Mouse (Mus musculus): ENCODE results near the gene Gtsf1l. TPM values are rescaled to one million over a fixed set of nuclear protein-coding genes. Genes with fewer than 3 reads are reported as not detected.
"Not testable (repeated sequence)": the region's sequence is repeated elsewhere in the genome, so short reads cannot be mapped to it uniquely, and the experiment has no call there.

Gtsf1l gene
- polyA plus RNA-seq, 1 experiment = not detected

DNA sequence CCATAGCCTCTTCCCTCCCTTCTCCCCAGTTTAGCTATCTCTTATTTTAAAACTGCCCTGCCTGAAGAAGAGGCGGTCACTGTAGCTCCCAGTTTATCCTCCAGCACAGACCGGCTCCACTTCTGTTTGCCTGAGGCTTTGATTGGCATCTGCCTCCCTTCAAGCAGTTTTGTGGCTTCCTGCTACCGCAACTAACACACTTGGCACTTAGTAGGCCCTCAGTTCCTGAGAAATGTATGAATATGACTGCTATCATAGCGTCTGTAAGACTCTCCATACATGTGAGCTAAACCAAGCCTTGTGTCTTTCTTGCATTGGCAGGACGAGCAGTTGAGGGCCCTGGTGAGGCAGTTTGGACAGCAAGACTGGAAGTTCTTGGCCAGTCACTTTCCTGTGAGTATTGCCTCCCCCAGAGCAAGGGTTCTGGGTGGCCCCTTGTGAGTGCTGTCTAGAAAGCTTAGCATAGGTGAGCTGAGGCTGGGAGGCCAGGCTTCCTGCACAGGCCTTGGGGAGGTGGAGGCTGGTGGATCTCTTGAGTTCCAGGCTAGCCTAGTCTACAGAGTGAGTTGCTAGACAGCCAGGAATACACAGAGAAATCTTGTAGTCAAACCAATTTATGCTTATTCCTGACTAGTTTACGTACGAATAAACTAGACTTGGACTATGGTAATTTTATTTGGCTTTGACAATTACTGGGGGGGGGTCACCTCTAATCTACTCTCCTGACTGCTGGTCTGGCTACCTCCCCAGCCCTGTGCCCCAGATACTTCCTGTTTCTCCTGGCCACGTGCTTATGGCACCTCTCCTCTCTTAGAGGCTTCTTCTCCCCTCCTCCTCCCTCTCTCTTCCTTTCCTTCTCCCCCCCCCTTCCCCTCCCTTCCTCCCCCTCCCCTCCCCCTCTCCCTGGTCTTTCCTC is 26.2 kb downstream of the Gtsf1l start:
- Histone ChIP-seq H3K4me3 (replicated peaks) (no peak overlapping the region), H3K4me1 (ENCODE audit: control insufficient read depth) (peaks cover 43% of the 10 kb centered on the region), H3K9me3 (ENCODE audit: control insufficient read depth, low read length) (no peaks in the 10 kb centered on the region), H3K27me3 (ENCODE audit: control insufficient read depth) (no peaks in the 10 kb centered on the region), H3K36me3 (ENCODE audit: control insufficient read depth) (peaks cover 99% of the 10 kb centered on the region)
- TF ChIP-seq GATA1 (IDR thresholded peaks at IDR 0.05; ENCODE audit: low read length) (no peak), TAL1 (IDR thresholded peaks at IDR 0.05; ENCODE audit: low read length) (no peak)

- Histone ChIP-seq H3K9me3 (ENCODE audit: control insufficient read depth, low read length) (no peaks in the 10 kb centered on the region), H3K36me3 (ENCODE audit: control insufficient read depth) (peaks cover 99% of the 10 kb centered on the region), H3K27me3 (ENCODE audit: control insufficient read depth) (no peaks in the 10 kb centered on the region), H3K4me1 (ENCODE audit: control insufficient read depth) (peaks cover 49% of the 10 kb centered on the region), H3K4me3 (replicated peaks) (no peak overlapping the region)
- no peak for TF ChIP-seq GATA1 (IDR thresholded peaks at IDR 0.05; ENCODE audit: low read length)
- TF ChIP-seq TAL1 (IDR thresholded peaks at IDR 0.05; ENCODE audit: low read length) = no peak
These were observed 27.0 kb downstream of the Gtsf1l start for GRCm38 (mm10) chr2:163060630-163061029.

- not testable (repeated sequence) for H3K9me3 ChIP-seq (ENCODE audit: control insufficient read depth, low read length); H3K27me3 ChIP-seq (ENCODE audit: control insufficient read depth); H3K4me3 ChIP-seq (replicated peaks)
- Histone ChIP-seq H3K4me1 (ENCODE audit: control insufficient read depth) (peaks cover 63% of the 10 kb centered on the region), H3K36me3 (ENCODE audit: control insufficient read depth) (peaks cover 85% of the 10 kb centered on the region)
These were observed 28.7 kb downstream of the Gtsf1l start for GRCm38 (mm10) chr2:163058981-163059380.

DNA sequence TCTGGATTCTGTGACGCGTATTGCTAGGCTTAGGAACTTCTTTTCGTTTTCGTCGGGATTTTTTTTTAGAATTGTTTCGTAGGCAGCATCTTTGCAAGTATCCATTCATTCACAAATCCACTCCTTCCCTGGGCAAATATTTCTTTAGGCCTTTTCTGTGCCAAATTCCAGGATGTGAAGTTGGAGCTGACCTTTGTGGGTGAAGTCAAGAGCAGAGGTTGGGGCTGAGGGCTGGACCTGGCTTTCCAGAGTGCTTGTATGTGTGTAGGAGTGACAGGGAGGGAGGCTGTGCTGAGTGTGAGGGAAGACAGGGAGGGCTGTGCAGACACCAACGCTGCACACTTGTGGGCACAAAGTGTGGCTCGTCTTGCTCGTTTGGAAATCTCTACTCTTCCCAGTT is 31.1 kb downstream of the Gtsf1l start:
- TF ChIP-seq TAL1 (IDR thresholded peaks at IDR 0.05; ENCODE audit: low read length) = no peak
- no peak for TF ChIP-seq GATA1 (IDR thresholded peaks at IDR 0.05; ENCODE audit: low read length)
- peaks cover 61% of the 10 kb centered on the region for H3K36me3 ChIP-seq (ENCODE audit: control insufficient read depth)
- H3K4me3 ChIP-seq (replicated peaks) = peak overlapping the region; percentile 73
- no peaks in the 10 kb centered on the region for H3K27me3 ChIP-seq (ENCODE audit: control insufficient read depth)
- peaks cover 74% of the 10 kb centered on the region for H3K4me1 ChIP-seq (ENCODE audit: control insufficient read depth)
- H3K9me3 ChIP-seq (ENCODE audit: control insufficient read depth, low read length) = no peaks in the 10 kb centered on the region

- Histone ChIP-seq H3K9me3 (ENCODE audit: control insufficient read depth, low read length) (no peaks in the 10 kb centered on the region), H3K4me3 (replicated peaks) (peak overlapping the region; percentile 73), H3K36me3 (ENCODE audit: control insufficient read depth) (peaks cover 52% of the 10 kb centered on the region), H3K27me3 (ENCODE audit: control insufficient read depth) (no peaks in the 10 kb centered on the region), H3K4me1 (ENCODE audit: control insufficient read depth) (peaks cover 68% of the 10 kb centered on the region)
- no peak for TF ChIP-seq TAL1 (IDR thresholded peaks at IDR 0.05; ENCODE audit: low read length)
- no peak for TF ChIP-seq GATA1 (IDR thresholded peaks at IDR 0.05; ENCODE audit: low read length)
These were observed 31.9 kb downstream of the Gtsf1l start for GRCm38 (mm10) chr2:163055715-163056114.

- no peak for TF ChIP-seq GATA1 (IDR thresholded peaks at IDR 0.05; ENCODE audit: low read length)
- no peak for TF ChIP-seq TAL1 (IDR thresholded peaks at IDR 0.05; ENCODE audit: low read length)
- peaks cover 66% of the 10 kb centered on the region for H3K4me1 ChIP-seq (ENCODE audit: control insufficient read depth)
These were observed 32.7 kb downstream of the Gtsf1l start for GRCm38 (mm10) chr2:163054891-163055494.

DNA sequence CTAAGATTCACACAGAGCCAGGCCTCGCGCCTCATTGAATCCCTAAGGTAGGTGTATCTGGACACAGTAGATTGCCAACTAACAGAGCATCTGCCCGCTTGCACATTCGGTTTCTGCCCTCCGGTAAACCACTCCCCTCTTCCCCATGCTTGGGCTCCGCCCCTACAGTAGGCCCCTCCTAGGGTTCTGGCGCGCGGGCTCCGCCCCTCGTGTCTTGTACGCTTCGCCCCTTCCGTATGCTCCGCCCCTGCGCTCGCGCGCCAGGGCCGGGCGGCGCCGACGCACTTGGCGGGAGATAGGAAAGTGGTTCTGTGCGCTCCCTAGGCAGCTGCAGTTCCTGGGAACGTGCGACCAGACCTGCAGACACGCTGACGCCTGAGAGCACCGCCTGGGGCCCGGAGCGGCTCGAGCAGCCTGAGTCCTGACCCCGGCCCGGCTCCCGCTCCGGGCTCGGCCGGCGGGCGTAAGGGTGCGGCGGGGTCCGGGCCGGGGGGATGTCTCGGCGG is 33.3 kb downstream of the Gtsf1l start, which contains the start of gene Mybl2:
Gene Mybl2 (plus strand): TSS at position 353 of the 506 bp plus-strand sequence.
- TF ChIP-seq GATA1 (IDR thresholded peaks at IDR 0.05; ENCODE audit: low read length) (peak; percentile 59), TAL1 (IDR thresholded peaks at IDR 0.05; ENCODE audit: low read length) (peak; percentile 76)
- H3K9me3 ChIP-seq (ENCODE audit: control insufficient read depth, low read length) = no peaks in the 10 kb centered on the region
- H3K27me3 ChIP-seq (ENCODE audit: control insufficient read depth) = no peaks in the 10 kb centered on the region
- peaks cover 39% of the 10 kb centered on the region for H3K36me3 ChIP-seq (ENCODE audit: control insufficient read depth)
- H3K4me3 ChIP-seq (replicated peaks) = peak within 1 kb of the TSS; percentile 73
- peaks cover 60% of the 10 kb centered on the region for H3K4me1 ChIP-seq (ENCODE audit: control insufficient read depth)

More at GRCm38 (mm10) chr2:163054891-163055494, 32.7 kb downstream of the Gtsf1l start:
- Histone ChIP-seq H3K4me3 (replicated peaks) (peak overlapping the region; percentile 73), H3K9me3 (ENCODE audit: control insufficient read depth, low read length) (no peaks in the 10 kb centered on the region), H3K27me3 (ENCODE audit: control insufficient read depth) (no peaks in the 10 kb centered on the region), H3K36me3 (ENCODE audit: control insufficient read depth) (peaks cover 45% of the 10 kb centered on the region)

GRCm38 (mm10) chr2:163052826-163053225 is 34.8 kb downstream of the Gtsf1l start:
- Histone ChIP-seq H3K27me3 (ENCODE audit: control insufficient read depth) (no peaks in the 10 kb centered on the region), H3K36me3 (ENCODE audit: control insufficient read depth) (peaks cover 31% of the 10 kb centered on the region), H3K9me3 (ENCODE audit: control insufficient read depth, low read length) (no peaks in the 10 kb centered on the region), H3K4me3 (replicated peaks) (no peak overlapping the region), H3K4me1 (ENCODE audit: control insufficient read depth) (peaks cover 48% of the 10 kb centered on the region)
- no peak for TF ChIP-seq TAL1 (IDR thresholded peaks at IDR 0.05; ENCODE audit: low read length)
- no peak for TF ChIP-seq GATA1 (IDR thresholded peaks at IDR 0.05; ENCODE audit: low read length)

DNA sequence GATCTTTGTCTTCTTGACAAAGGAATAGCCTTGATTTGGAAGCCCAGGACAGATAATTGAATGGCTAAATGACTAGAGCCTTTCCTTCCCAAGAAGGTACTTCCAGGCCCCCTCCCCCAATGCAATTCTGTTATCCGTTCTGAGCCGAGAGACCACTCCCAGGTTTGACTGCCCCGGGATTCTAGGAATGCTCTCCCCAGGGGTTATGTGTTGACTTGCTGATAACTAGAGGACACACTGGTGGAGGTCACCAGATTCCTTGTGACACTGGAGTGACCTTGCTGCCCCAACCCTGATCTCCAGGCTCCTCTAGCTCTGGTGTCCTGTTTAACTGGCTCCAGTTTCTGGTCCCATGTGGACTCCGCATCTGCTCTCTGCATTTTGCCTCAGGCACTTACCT is 35.6 kb downstream of the Gtsf1l start:
- Histone ChIP-seq H3K27me3 (ENCODE audit: control insufficient read depth) (no peaks in the 10 kb centered on the region), H3K4me1 (ENCODE audit: control insufficient read depth) (peaks cover 45% of the 10 kb centered on the region), H3K9me3 (ENCODE audit: control insufficient read depth, low read length) (no peaks in the 10 kb centered on the region), H3K4me3 (replicated peaks) (no peak overlapping the region), H3K36me3 (ENCODE audit: control insufficient read depth) (peaks cover 26% of the 10 kb centered on the region)
- TF ChIP-seq GATA1 (IDR thresholded peaks at IDR 0.05; ENCODE audit: low read length) (no peak), TAL1 (IDR thresholded peaks at IDR 0.05; ENCODE audit: low read length) (no peak)
